Mouse (Mus musculus) liver, embryonic 15.5 days (tissue): ENCODE data around the gene Tmem80. TPM values are rescaled to one million over a fixed set of nuclear protein-coding genes. Genes with fewer than 3 reads are reported as not detected.

ENCODE experiments used
- ATAC-seq: fragments of 200-750 bp; cut with Nextera tagmentation; 2 replicates; pipeline ENCODE4 v1.8.0; 2017; ENCODE audit warnings: moderate number of reproducible peaks, mild to moderate bottlenecking, moderate library complexity; ENCODE audit not compliant: insufficient read depth
- H3K27ac ChIP-seq: fragments of 300-500 bp; sonication (generic); replicated peaks from 2 replicates; pipeline ENCODE4 v1.5.1; 2015; ENCODE audit warnings: mild to moderate bottlenecking, inconsistent platforms
- H3K27me3 ChIP-seq: fragments of 300-500 bp; sonication (generic); 2 replicates; pipeline ENCODE4 v1.6.1; 2015; ENCODE audit warnings: mild to moderate bottlenecking, inconsistent platforms
- H3K36me3 ChIP-seq: fragments of 300-500 bp; sonication (generic); replicated peaks from 2 replicates; pipeline ENCODE4 v1.6.1; 2015; ENCODE audit warnings: moderate library complexity, mild to moderate bottlenecking, inconsistent platforms
- H3K4me1 ChIP-seq: fragments of 300-500 bp; sonication (generic); replicated peaks from 2 replicates; pipeline ENCODE4 v1.6.1; 2015; ENCODE audit warnings: inconsistent platforms
- H3K4me2 ChIP-seq: fragments of 300-500 bp; sonication (generic); 2 replicates; pipeline ENCODE4 v1.6.1; 2015; ENCODE audit warnings: moderate library complexity, mild to moderate bottlenecking, inconsistent platforms
- H3K4me3 ChIP-seq: fragments of 300-500 bp; sonication (generic); replicated peaks from 2 replicates; pipeline ENCODE4 v1.5.1; 2015; ENCODE audit warnings: mild to moderate bottlenecking, inconsistent platforms
- H3K9ac ChIP-seq: fragments of 300-500 bp; sonication (generic); 2 replicates; pipeline ENCODE4 v1.6.1; 2015; ENCODE audit warnings: moderate library complexity, mild to moderate bottlenecking, inconsistent platforms
- H3K9me3 ChIP-seq: fragments of 300-500 bp; sonication (generic); replicated peaks from 2 replicates; pipeline ENCODE4 v1.6.1; 2016; ENCODE audit warnings: inconsistent platforms
- WGBS: fragments of 180-500 bp; shearing (Covaris S2); methylation state at CpG from one replicate; pipeline ENCODE4 v1.1.7; 2015; ENCODE audit warnings: mixed read lengths; ENCODE audit not compliant: insufficient replicate concordance; 5-methylcytosine and 5-hydroxymethylcytosine counted together
- polyA plus RNA-seq: library from polyadenylated mRNA; unstranded; fragments of >200 nt; fragmentation: Nextera tagmentation; extraction: Ambion mirVana; gene quantifications from 2 replicates; pipeline ENCODE4 v1.2.1, GENCODE M21; 2015

The Tmem80 gene
- polyA plus RNA-seq, 1 experiment from 2014 or later, result 15.8 TPM

- H3K4me3 ChIP-seq, result no peak overlapping the region
- H3K36me3 ChIP-seq, result no peaks in the 10 kb centered on the region
- peaks cover 23% of the 10 kb centered on the region for H3K27me3 ChIP-seq
- no peaks in the 10 kb centered on the region for H3K9me3 ChIP-seq
- peaks cover 39% of the 10 kb centered on the region for H3K4me1 ChIP-seq
- WGBS, result 53% methylated on average over 4 of the region's 4 CpGs
- H3K9ac ChIP-seq, result peak overlapping the region; percentile 31; the same call in 1 of the 2 replicates
- peak overlapping the region; percentile 62; the same call in 1 of the 2 replicates for H3K4me2 ChIP-seq
- ATAC-seq, result peak; percentile 59
- H3K27ac ChIP-seq, result peak overlapping the region; percentile 93
These were observed 35.7 kb downstream of the Tmem80 start for GRCm38 (mm10) chr7:141363106-141363751.

DNA sequence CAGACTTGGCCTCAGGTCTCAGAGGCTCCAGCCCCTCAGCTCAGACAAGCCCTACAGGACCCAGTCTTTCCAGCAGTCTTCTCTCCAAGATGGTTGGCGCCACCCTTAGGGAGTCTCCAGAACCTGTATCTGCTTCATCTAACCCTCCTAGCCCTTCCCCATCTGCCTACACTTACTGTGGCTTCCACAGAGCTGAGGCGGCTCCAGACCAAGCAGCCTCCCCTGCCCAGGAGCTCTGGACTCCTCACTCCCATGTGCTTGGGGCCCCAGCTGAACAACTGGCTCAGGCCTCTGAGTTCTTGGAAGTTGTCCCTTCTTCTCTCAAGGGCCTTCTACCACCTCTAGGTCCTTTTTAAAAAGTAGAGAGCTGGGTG lies 36.2 kb downstream of the Tmem80 start:
- no peak overlapping the region for H3K4me3 ChIP-seq
- peaks cover 23% of the 10 kb centered on the region for H3K27me3 ChIP-seq
- H3K9ac ChIP-seq, result peak overlapping the region; percentile 31
- H3K4me1 ChIP-seq, result peaks cover 39% of the 10 kb centered on the region
- H3K4me2 ChIP-seq, result peak overlapping the region; percentile 62
- ATAC-seq, result peak; percentile 47
- 45% methylated on average over 2 of the region's 2 CpGs for WGBS
- no peaks in the 10 kb centered on the region for H3K36me3 ChIP-seq
- no peaks in the 10 kb centered on the region for H3K9me3 ChIP-seq
- H3K27ac ChIP-seq, result peak overlapping the region; percentile 93

DNA sequence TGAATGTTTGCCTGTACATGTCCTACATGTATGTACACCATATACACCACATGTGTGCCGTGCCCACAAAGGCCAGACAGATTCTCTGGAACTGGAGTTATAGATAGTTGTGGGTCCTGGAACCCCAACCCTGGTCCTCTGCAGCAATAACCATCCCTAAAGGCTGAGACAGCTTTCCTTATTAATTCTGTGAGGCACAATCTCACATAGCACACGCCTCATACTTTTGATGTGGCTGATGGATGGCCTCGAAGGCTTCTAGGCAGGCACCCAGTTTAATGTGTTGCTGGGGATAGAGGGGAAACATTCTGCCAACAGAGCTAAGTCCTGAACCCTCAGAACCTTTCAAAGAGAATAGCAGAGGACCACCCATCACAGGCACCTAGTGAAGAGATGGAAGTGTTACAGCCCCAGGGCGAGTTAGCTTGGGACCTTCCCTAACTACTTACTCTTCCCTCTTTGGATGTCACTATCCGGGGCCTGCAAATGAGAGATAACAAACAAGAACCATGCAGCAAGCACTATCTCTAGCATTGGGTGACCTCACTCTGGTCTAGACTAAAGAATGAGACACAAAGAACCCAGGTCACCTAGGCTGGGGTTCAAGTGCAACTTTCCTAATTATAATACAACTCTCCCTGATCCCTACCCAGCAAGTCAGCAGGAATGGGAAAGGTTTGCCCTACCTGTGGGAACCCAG lies 37.0 kb downstream of the Tmem80 start:
- Histone ChIP-seq H3K36me3 (no peaks in the 10 kb centered on the region), H3K27me3 (peaks cover 18% of the 10 kb centered on the region), H3K27ac (peak overlapping the region; percentile 93), H3K9me3 (no peaks in the 10 kb centered on the region), H3K4me2 (peak overlapping the region; percentile 62), H3K4me1 (peaks cover 42% of the 10 kb centered on the region), H3K9ac (peak overlapping the region; percentile 13; the same call in 1 of the 2 replicates), H3K4me3 (0 out of 2 replicates have a peak overlapping the region, but pooled peaks have one; percentile 4)
- WGBS, result 37% methylated on average over 5 of the region's 5 CpGs
- ATAC-seq, result peak; percentile 93

GRCm38 (mm10) chr7:141365049-141365445 lies 37.5 kb downstream of the Tmem80 start:
- Histone ChIP-seq H3K9me3 (no peaks in the 10 kb centered on the region), H3K36me3 (no peaks in the 10 kb centered on the region), H3K4me1 (peaks cover 45% of the 10 kb centered on the region), H3K27me3 (peaks cover 17% of the 10 kb centered on the region), H3K27ac (peak overlapping the region; percentile 93), H3K4me3 (no peak overlapping the region), H3K4me2 (peak overlapping the region; percentile 62), H3K9ac (peak overlapping the region; percentile 13; the same call in 1 of the 2 replicates)
- 50% methylated on average over 3 of the region's 3 CpGs for WGBS
- no peak for ATAC-seq

DNA sequence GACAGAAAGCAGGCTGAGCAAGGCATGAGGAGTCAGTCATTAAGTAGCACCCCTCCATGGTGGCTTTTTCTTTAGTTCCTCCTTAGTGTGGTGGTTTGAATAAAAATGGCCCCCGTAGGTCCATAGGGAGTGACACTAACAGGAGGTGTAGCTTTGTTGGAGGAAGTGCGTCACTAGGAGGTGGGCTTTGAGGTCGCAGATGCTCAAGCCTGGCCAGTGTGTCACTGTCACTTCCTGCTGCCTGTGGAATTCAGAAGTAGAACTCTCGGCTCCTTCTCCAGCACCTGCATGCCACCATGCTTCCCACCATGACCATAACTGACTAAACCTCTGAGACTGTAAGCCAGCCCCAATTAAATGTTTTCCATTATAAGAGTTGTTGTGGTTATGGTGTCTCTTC lies 39.8 kb downstream of the Tmem80 start:
- 73% methylated on average over 4 of the region's 4 CpGs for WGBS
- ATAC-seq, result no peak
- no peaks in the 10 kb centered on the region for H3K27me3 ChIP-seq

GRCm38 (mm10) chr7:141369918-141370317 lies 42.4 kb downstream of the Tmem80 start:
- peak overlapping the region; percentile 36 for H3K27ac ChIP-seq

More for the DNA sequence above, 39.8 kb downstream of the Tmem80 start:
- no peaks in the 10 kb centered on the region for H3K9me3 ChIP-seq
- no peaks in the 10 kb centered on the region for H3K36me3 ChIP-seq
- H3K9ac ChIP-seq, result no peak overlapping the region
- H3K4me3 ChIP-seq, result no peak overlapping the region
- peaks cover 54% of the 10 kb centered on the region for H3K4me1 ChIP-seq
- H3K27ac ChIP-seq, result no peak overlapping the region
- H3K4me2 ChIP-seq, result no peak overlapping the region

DNA sequence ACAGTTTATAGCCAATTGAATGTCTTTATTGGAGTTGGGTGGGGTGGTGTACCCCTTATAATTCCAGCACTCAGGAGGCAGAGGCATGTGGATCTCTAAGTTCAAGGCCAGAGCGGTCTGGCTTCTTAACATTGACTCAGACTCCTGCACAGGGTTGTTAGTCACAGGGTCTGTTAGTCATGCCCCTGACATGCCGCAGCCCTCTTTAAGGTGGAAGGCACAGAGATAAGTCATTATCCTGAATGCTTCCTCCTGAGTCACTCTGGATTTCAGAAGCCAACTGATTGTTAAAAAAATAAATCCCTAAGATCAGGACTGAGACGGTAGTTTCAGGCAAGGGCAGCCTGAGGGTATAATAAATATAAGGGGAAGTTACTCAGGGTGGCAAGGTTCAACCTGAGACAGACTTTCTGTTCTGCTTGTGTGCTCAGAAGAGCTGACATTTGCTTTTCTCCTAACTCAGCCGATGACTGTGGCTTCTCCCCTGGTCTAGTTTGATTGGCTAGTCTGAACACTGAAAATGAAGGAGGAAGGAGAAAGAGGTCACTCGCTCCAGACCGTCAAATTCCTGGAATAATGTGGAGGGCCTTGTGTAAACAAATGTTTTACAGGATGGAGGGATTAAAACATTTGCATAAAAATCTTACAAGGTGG lies 44.5 kb downstream of the Tmem80 start:
- H3K9me3 ChIP-seq, result no peaks in the 10 kb centered on the region
- no peak overlapping the region for H3K9ac ChIP-seq
- no peaks in the 10 kb centered on the region for H3K27me3 ChIP-seq
- H3K36me3 ChIP-seq, result no peaks in the 10 kb centered on the region
- no peak overlapping the region for H3K4me2 ChIP-seq
- no peak overlapping the region for H3K4me3 ChIP-seq
- peaks cover 32% of the 10 kb centered on the region for H3K4me1 ChIP-seq
- 48% methylated on average over 6 of the region's 6 CpGs for WGBS
- H3K27ac ChIP-seq, result peak overlapping the region; percentile 29
- ATAC-seq, result no peak

More at GRCm38 (mm10) chr7:141369918-141370317, 42.4 kb downstream of the Tmem80 start:
- no peak for ATAC-seq
- Histone ChIP-seq H3K9ac (no peak overlapping the region), H3K27me3 (no peaks in the 10 kb centered on the region), H3K4me1 (peaks cover 45% of the 10 kb centered on the region), H3K4me2 (no peak overlapping the region), H3K4me3 (no peak overlapping the region), H3K36me3 (no peaks in the 10 kb centered on the region), H3K9me3 (no peaks in the 10 kb centered on the region)
- 37% methylated on average over 5 of the region's 5 CpGs for WGBS

DNA sequence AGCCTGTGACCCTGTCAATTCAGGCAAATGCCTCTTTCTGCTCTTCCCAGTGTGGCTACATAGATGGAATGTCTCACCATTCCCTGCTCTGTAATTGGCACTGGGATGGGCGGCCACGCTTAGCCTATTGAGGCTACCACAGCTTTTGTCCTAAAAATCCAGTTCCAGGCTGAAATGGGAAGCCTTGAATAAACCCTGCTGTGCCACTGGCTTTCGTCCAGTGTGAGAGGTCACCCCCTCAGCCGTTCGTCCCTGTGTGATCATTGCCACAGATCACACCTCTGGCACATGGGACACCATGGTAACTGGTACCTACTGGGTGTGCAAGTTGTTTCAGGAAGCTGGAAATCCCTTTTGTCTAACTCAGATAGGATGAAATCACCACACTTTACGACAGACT lies 46.1 kb downstream of the Tmem80 start:
- Histone ChIP-seq H3K4me3 (no peak overlapping the region), H3K9ac (no peak overlapping the region), H3K27me3 (no peaks in the 10 kb centered on the region), H3K4me2 (no peak overlapping the region), H3K27ac (0 out of 2 replicates have a peak overlapping the region, but pooled peaks have one; percentile 14), H3K36me3 (no peaks in the 10 kb centered on the region), H3K9me3 (no peaks in the 10 kb centered on the region), H3K4me1 (peaks cover 32% of the 10 kb centered on the region)
- 64% methylated on average over 6 of the region's 6 CpGs for WGBS
- no peak for ATAC-seq

- no peak; the same call in 1 of the 2 replicates for ATAC-seq
- Histone ChIP-seq H3K36me3 (no peaks in the 10 kb centered on the region), H3K9ac (no peak overlapping the region), H3K4me2 (no peak overlapping the region), H3K4me3 (no peak overlapping the region), H3K27ac (no peak overlapping the region), H3K27me3 (no peaks in the 10 kb centered on the region), H3K9me3 (no peaks in the 10 kb centered on the region), H3K4me1 (peaks cover 35% of the 10 kb centered on the region)
These were observed 46.9 kb downstream of the Tmem80 start for GRCm38 (mm10) chr7:141374399-141374798.

DNA sequence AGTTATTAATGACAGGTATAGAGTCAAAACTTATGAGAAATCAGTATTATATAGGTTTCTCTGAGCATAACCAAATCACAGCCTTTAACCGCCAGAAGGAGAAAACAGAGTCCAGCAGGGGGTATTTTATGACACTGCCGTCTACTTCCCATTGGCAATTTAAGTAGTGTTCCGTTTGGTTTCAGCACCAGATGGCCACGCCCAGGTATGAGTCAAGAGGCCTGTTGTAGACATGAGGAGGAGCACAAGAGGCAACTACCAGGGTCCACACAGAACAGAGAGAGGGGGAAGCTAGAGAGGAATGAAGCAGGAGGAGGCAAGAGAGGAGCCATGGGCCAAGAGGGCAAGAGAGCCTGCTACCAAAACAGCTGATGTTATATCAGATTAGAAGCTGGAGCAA lies 52.0 kb downstream of the Tmem80 start:
- WGBS, result 38% methylated on average over 4 of the region's 4 CpGs
- H3K9ac ChIP-seq, result no peak overlapping the region
- H3K4me2 ChIP-seq, result no peak overlapping the region
- no peaks in the 10 kb centered on the region for H3K27me3 ChIP-seq
- no peaks in the 10 kb centered on the region for H3K9me3 ChIP-seq
- peak overlapping the region; percentile 49; the same call in 1 of the 2 replicates for H3K27ac ChIP-seq
- H3K4me3 ChIP-seq, result no peak overlapping the region
- peak; percentile 37; the same call in 1 of the 2 replicates for ATAC-seq
- peaks cover 35% of the 10 kb centered on the region for H3K4me1 ChIP-seq
- no peaks in the 10 kb centered on the region for H3K36me3 ChIP-seq
